Mouse (Mus musculus) megakaryocyte, embryonic 14.5 days (primary cell): ENCODE results near the gene Rnf144b.

Source experiments
- FLI1 ChIP-seq: IDR thresholded peaks from 2 replicates; pipeline ENCODE4 v1.6.1; 2012; ENCODE audit warnings: low read length, inconsistent platforms, mixed read lengths
- GATA1 ChIP-seq: IDR thresholded peaks from 3 replicates; pipeline ENCODE4 v1.6.1; 2012; ENCODE audit warnings: mixed read lengths, low read length, inconsistent platforms, borderline replicate concordance

GRCm38 (mm10) chr13:47183033-47183730 is 60.7 kb downstream of the Rnf144b start:
- TF ChIP-seq GATA1 (no peak), FLI1 (no peak)
